Mouse (Mus musculus): ENCODE data around the gene Zfand6. TPM values are rescaled to one million over a fixed set of nuclear protein-coding genes. Genes with fewer than 3 reads are reported as not detected.

Zfand6 gene
- 10 to 100 TPM; 74.4 to 78.4 TPM for total RNA-seq (2021)

GRCm38 (mm10) chr7:84689251-84690100, at the start of gene Zfand6:
Zfand6 (minus strand) TSS chr7:84689959.
- peak; percentile 95 to 99 for DNase-seq (ENCODE audit: extremely low spot score in 1 of 2, low spot score in 1 of 2)

GRCm38 (mm10) chr7:84736803-84737202, 47.0 kb upstream of the Zfand6 start:
- DNase-seq (ENCODE audit: extremely low spot score in 1 of 2, low spot score in 1 of 2): no peak

GRCm38 (mm10) chr7:84733038-84733437, 43.3 kb upstream of the Zfand6 start:
- DNase-seq (ENCODE audit: extremely low spot score in 1 of 2, low spot score in 1 of 2): no peak

- DNase-seq (ENCODE audit: extremely low spot score in 1 of 2, low spot score in 1 of 2): no peak
Measured at GRCm38 (mm10) chr7:84732052-84732451, 42.3 kb upstream of the Zfand6 start.

GRCm38 (mm10) chr7:84731076-84731475, 41.3 kb upstream of the Zfand6 start:
- DNase-seq (ENCODE audit: extremely low spot score in 1 of 2, low spot score in 1 of 2): no peak

- no peak for DNase-seq (ENCODE audit: extremely low spot score in 1 of 2, low spot score in 1 of 2)
Measured at GRCm38 (mm10) chr7:84722804-84723459, 33.2 kb upstream of the Zfand6 start.

GRCm38 (mm10) chr7:84710287-84710958, 20.7 kb upstream of the Zfand6 start:
- no peak for DNase-seq (ENCODE audit: extremely low spot score in 1 of 2, low spot score in 1 of 2)

GRCm38 (mm10) chr7:84706877-84707276, 17.1 kb upstream of the Zfand6 start:
- DNase-seq (ENCODE audit: extremely low spot score in 1 of 2, low spot score in 1 of 2): no peak

- DNase-seq (ENCODE audit: extremely low spot score in 1 of 2, low spot score in 1 of 2): no peak
Measured at GRCm38 (mm10) chr7:84690101-84690509, 346 bp upstream of the Zfand6 start.

- DNase-seq (ENCODE audit: extremely low spot score in 1 of 2, low spot score in 1 of 2): no peak
Measured at GRCm38 (mm10) chr7:84687653-84688580, 1.8 kb downstream of the Zfand6 start.

GRCm38 (mm10) chr7:84686380-84686779, 3.4 kb downstream of the Zfand6 start:
- DNase-seq (ENCODE audit: extremely low spot score in 1 of 2, low spot score in 1 of 2): no peak

GRCm38 (mm10) chr7:84684675-84685074, 5.1 kb downstream of the Zfand6 start:
- DNase-seq (ENCODE audit: extremely low spot score in 1 of 2, low spot score in 1 of 2): no peak

GRCm38 (mm10) chr7:84681558-84681957, 8.2 kb downstream of the Zfand6 start:
- no peak for DNase-seq (ENCODE audit: extremely low spot score in 1 of 2, low spot score in 1 of 2)

- no peak for DNase-seq (ENCODE audit: extremely low spot score in 1 of 2, low spot score in 1 of 2)
Measured at GRCm38 (mm10) chr7:84680931-84681330, 8.8 kb downstream of the Zfand6 start.

- no peak for DNase-seq (ENCODE audit: extremely low spot score in 1 of 2, low spot score in 1 of 2)
Measured at GRCm38 (mm10) chr7:84680092-84680491, 9.7 kb downstream of the Zfand6 start.

- peak in 1 of 2 experiments; percentile 34 for DNase-seq (ENCODE audit: extremely low spot score in 1 of 2, low spot score in 1 of 2)
Measured at GRCm38 (mm10) chr7:84679264-84679663, 10.5 kb downstream of the Zfand6 start.

GRCm38 (mm10) chr7:84673103-84673502, 16.7 kb downstream of the Zfand6 start:
- no peak for DNase-seq (ENCODE audit: extremely low spot score in 1 of 2, low spot score in 1 of 2)

GRCm38 (mm10) chr7:84669554-84670152, 20.1 kb downstream of the Zfand6 start:
- DNase-seq (ENCODE audit: extremely low spot score in 1 of 2, low spot score in 1 of 2): no peak

- DNase-seq (ENCODE audit: extremely low spot score in 1 of 2, low spot score in 1 of 2): no peak
Measured at GRCm38 (mm10) chr7:84667946-84668345, 21.8 kb downstream of the Zfand6 start.

- no peak for DNase-seq (ENCODE audit: extremely low spot score in 1 of 2, low spot score in 1 of 2)
Measured at GRCm38 (mm10) chr7:84652740-84653139, 37.0 kb downstream of the Zfand6 start.
